Mouse (Mus musculus): Measurements from ENCODE around the gene Ier2.
"Not testable (repeated sequence)": the region's sequence is repeated elsewhere in the genome, so short reads cannot be mapped to it uniquely, and the experiment has no call there.

Ier2 gene

GRCm38 (mm10) chr8:84698288-84698687 lies 35.6 kb upstream of the Ier2 start:
- no peak for DNase-seq (ENCODE audit: low read depth, low spot score)

GRCm38 (mm10) chr8:84697166-84698130 lies 34.8 kb upstream of the Ier2 start:
- DNase-seq (ENCODE audit: low read depth, low spot score): no peak

GRCm38 (mm10) chr8:84695140-84695539 lies 32.5 kb upstream of the Ier2 start:
- no peak for DNase-seq (ENCODE audit: low read depth, low spot score)

GRCm38 (mm10) chr8:84693332-84693731 lies 30.7 kb upstream of the Ier2 start:
- DNase-seq (ENCODE audit: low read depth, low spot score): no peak

- DNase-seq (ENCODE audit: low read depth, low spot score): peak; percentile 87
Measured at GRCm38 (mm10) chr8:84689091-84689915, 26.7 kb upstream of the Ier2 start.

- no peak for DNase-seq (ENCODE audit: low read depth, low spot score)
Measured at GRCm38 (mm10) chr8:84687705-84688100, 25.1 kb upstream of the Ier2 start, which contains the start of gene Nacc1. Gene Nacc1 (minus strand): TSS chr8:84687862.

GRCm38 (mm10) chr8:84687003-84687704 lies 24.5 kb upstream of the Ier2 start:
- no peak for DNase-seq (ENCODE audit: low read depth, low spot score)

GRCm38 (mm10) chr8:84686191-84687002 lies 23.7 kb upstream of the Ier2 start, which contains the start of gene Trmt1:
Gene Trmt1 (plus strand): TSS chr8:84686307.
- no peak for DNase-seq (ENCODE audit: low read depth, low spot score)

GRCm38 (mm10) chr8:84684537-84684936 lies 21.9 kb upstream of the Ier2 start:
- DNase-seq (ENCODE audit: low read depth, low spot score): no peak

- DNase-seq (ENCODE audit: low read depth, low spot score): no peak
Measured at GRCm38 (mm10) chr8:84682257-84682656, 19.6 kb upstream of the Ier2 start.

GRCm38 (mm10) chr8:84681476-84681875 lies 18.8 kb upstream of the Ier2 start:
- no peak for DNase-seq (ENCODE audit: low read depth, low spot score)

- no peak for DNase-seq (ENCODE audit: low read depth, low spot score)
Measured at GRCm38 (mm10) chr8:84677305-84677704, 14.7 kb upstream of the Ier2 start.

GRCm38 (mm10) chr8:84670295-84671006 lies 7.8 kb upstream of the Ier2 start:
- DNase-seq (ENCODE audit: low read depth, low spot score): not testable (repeated sequence)

- DNase-seq (ENCODE audit: low read depth, low spot score): no peak
Measured at GRCm38 (mm10) chr8:84668731-84669485, 6.3 kb upstream of the Ier2 start.

GRCm38 (mm10) chr8:84668081-84668480 lies 5.4 kb upstream of the Ier2 start:
- DNase-seq (ENCODE audit: low read depth, low spot score): no peak

- DNase-seq (ENCODE audit: low read depth, low spot score): no peak
Measured at GRCm38 (mm10) chr8:84665385-84665893, 2.8 kb upstream of the Ier2 start.

GRCm38 (mm10) chr8:84664566-84665384 lies 2.1 kb upstream of the Ier2 start:
- peak; percentile 78 for DNase-seq (ENCODE audit: low read depth, low spot score)

Measured in skeletal muscle tissue, adult 2 months (tissue).